Mouse (Mus musculus): ENCODE measurements around the gene Cep170b.

Cep170b gene

DNA sequence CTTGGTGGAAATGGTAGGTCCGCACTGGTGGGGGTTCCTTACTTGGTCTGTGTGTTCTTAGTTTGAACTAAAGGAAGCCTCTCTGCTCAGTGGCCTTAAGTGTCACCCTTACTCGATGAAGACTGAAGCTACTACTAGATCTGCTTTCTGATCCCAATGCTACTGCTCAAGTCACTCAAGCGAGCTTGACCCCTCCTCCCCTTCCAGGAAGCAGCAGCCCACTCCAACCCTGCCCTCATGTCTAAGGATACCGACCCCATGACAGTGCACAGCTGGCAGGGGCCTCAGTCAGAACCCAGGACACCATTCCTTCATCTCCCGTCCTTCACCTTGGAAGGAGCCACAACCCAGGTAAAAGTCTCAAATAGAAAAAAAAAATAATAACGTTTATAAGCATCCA lies at the start of gene Cep170b:
Cep170b (plus strand) TSS at position 240 of the 400 bp plus-strand sequence.
- DNase-seq, result peak in 1 of 2 experiments; percentile 68

DNA sequence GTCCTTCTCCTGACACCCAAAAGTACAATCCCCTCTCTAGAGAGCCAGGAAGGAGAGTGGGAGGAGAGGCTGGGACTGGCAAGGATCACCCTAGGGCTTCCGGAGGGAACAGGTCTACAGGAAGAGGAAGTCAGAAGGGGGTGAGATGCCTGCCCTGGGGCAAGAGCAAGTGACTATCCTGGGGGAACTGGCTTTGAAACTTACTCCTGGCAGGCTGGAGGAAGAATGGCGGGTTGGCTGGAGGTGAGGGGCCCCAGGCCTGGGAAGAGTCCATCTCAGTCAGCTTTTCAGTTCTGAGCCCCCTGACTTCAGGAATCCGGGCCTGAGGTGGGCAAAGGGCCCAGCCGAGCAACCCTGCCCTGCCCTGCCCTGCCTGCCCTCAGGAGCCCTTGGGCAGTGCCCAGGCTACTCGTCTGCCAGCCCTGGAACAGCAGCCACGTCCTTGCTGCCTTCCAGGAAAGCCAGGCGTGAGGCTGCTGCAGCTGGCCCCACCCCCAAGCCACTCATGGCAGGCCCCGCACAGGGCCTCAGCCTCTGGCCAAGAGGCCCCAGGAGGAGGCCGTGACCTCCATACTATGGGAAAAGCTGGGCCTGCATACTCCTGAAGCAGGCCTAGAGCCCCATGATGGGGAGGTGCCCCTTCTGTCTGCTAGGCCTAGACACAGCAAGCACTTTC lies 49.4 kb upstream of the Cep170b start:
- DNase-seq, result peak in 1 of 2 experiments; percentile 59

DNA sequence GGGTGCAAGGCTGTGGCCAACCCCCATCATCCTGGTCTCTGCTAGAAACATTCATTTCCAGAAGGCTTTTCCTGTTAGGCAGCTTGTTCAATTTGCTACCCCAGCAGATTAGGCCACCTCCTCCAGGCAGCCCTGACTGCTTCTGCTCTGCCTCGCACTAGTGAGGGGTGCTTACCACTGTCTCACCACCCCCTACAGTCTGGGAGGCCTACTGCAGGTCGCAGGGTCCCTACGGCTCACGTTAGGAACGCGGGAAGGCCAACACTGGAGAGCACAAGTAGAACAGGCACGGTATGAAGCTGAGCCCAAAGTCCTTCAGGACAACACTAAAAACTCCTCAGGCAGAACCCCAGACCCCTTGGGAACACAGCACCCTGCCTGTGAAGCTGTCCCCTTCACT lies 48.4 kb upstream of the Cep170b start:
- DNase-seq, result peak in 1 of 2 experiments; percentile 47

DNA sequence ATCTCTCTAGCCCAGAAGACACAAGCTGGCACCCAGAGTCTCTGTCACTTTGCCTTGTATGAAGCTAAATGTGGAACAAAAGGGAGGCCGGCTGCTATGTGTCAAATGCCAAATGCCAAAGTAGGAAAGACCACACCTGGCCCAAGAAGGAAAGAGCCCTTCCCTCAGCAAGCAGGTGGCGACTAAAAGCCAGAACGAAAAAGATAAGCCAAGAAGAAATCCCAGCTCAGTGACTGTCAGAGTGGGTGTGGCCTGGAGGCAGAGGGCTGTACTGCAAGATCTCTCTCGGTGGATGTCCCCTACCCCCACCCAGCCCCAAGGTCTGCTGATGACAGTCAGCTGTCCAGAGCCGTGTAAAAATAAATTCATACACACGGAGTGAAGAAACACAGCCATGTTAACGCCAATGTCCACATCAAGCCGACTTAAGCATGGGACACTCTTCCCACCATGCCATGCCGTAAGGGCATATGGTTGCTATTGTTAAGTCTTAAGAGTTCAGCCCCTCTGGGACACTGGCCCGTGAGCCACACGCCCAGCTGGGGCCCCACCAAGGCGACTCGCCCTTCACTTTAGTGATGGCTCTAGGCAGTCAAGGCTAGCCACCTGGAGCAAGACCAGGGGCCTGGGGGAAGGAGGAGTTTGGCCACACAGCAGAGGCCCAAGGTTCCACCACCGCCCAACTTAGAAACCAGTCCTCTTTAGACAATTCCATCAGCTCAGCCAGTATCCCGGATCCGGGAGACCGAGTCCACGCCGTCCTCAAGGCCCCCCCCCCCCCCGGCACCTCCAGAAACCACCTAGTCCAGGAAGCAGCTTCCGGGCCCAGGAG lies 47.3 kb upstream of the Cep170b start:
- DNase-seq, result peak in 1 of 2 experiments; percentile 40

DNA sequence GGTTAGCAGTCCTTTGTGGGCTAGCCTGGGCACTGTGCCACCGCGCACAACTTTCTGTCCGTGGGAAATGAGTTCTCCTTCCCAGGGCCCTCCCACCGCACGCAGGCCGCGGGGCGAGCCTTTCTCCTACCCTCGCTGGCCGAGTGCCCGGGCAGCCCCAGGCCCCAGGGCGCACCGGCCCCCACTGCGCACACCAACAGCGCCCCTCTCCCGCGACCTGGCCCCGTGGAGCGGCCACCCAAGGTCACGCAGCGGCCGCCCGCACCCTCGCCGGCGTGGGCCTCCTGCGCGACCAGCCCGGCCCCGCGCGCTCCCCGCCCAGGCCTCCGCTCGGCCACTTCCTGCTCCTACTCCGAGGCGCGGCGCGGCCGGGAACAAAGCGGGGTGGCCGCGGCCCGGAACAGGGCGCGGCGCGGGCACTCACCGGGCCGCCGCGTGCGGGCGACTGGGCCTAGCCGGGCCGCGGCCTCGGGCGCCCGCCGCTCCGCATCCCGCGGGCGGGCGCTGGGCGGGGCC lies 46.6 kb upstream of the Cep170b start:
- peak; percentile 48 to 78 for DNase-seq

DNA sequence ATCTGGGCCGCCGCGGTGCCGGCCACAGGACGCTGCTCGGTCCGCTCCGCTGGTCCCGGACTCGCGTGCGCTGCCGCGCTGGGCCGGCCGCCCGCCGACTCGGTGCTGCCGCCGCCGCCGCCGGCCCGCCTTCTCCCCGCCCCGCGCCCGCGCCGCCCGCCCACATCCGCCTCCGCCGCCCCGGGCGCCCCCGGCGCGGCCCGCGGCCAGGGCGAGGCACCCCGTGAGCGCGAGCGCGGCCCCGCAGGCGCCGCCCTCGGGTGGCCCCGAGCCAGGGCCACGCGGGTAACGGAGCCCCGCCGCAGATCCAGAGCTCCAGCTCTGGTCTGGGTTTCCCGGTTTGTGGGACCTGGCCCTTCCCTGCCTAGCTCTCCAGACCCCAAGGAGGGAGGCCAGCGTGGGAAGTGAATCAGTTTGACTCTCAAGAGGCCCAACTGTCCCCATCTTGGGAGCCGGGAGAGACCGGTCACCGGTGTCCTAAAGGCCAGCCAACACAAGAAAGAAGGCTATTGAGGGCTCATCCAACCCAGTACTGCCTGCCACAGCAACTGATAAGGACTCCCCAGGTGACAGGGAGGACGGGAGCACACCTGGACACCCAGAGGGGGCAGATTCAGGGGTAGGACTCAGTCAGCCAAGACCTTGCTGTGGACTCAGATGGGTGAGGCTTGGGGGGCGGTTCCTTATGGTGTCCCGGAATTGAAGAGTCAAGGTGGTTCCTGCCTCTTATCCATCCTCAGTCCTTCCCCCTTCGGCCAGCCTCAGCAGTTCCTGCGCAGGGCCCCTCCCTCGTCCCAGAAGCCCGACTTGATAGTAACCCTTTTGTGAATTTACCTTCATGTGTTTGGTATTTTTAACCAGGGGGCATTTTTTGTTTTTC lies 45.9 kb upstream of the Cep170b start, which contains the start of gene Akt1:
Akt1 (minus strand) TSS at position 753 of the 880 bp plus-strand sequence.
- peak; percentile 55 to 79 for DNase-seq

DNA sequence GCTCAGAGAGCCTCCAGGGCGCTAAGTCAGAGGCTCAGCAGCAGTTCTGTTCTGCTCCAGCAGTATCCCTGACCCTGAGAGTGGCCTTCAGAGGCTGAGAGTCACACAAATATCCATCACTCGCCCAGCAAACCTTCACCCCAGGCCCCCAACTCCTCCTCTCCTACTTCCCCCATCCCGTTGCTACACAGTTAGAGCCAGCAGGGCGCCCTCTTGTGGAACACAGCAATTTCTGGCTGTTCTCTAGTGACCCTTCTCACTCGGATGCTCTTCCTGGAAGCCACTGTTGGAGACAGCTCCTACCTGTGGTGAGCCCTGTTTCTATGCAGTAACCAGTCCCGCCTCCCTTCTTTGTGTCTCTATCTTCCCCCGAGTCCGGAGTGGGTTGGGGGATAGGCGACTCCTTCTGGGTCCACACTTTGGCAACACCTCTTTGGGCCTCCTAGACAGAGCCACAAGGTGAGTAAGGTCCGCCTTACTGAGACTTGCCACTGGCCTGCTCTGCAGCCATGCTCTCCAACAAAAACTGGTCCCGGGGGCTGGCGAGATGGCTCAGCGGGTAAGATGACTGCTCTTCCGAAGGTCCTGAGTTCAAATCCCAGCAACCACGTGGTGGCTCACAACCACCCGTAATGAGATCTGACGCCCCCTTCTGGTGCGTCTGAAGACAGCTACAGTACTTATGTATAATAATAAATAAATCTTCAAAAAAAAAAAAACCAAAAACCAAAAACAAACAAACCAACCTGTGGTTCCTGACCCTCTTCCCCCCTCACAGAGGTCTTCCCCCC lies 44.8 kb upstream of the Cep170b start:
- peak; percentile 86 to 91 for DNase-seq

DNA sequence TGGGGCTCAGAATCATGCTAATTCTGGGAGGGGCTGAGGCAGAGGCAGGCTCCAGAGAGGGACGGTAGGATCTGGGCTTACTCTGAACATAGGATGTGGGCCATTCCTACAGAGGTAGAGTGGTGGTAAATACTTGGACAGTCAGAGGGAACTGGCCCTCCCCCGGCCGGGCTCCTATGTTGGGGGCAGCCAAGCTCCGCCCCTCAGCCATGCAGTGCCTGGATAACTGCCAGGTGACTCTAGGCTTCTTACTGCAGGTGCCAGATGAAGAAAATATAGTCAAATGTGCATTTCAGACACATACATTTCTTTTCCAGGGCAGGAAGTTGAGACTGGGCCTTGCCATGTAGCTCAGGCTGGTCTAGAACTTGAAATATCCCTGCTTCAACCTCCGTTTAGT lies 43.2 kb upstream of the Cep170b start:
- no peak for DNase-seq

DNA sequence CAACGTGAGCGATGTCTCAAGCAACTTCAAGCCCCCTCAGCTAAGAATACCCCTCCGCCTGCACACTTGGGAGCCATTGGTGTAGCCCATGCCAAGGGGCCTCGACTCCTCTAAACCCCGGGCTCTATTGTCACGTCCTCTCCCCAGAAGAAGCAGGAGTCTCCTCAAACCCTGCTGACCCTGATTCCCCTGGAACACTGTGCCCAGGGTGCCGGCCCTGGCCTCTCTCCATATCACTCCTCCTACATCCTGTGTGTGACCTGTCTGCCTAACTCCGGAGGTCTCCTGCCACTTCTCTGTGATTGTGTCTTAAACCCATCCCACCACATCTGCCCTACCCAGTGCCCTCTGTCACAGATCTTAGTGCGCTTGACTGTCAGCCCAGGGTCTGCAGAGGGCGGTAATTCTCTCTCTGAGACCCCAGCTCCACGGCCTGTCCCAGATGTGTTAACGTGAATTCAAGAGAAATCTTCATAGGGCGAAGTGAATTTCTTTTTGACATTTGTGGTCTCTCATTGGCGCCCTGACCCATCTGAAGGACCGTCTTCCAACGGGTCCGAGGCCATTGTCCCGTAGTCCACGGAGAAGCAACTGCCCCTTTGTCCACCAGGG lies 42.2 kb upstream of the Cep170b start:
- DNase-seq, result no peak

DNA sequence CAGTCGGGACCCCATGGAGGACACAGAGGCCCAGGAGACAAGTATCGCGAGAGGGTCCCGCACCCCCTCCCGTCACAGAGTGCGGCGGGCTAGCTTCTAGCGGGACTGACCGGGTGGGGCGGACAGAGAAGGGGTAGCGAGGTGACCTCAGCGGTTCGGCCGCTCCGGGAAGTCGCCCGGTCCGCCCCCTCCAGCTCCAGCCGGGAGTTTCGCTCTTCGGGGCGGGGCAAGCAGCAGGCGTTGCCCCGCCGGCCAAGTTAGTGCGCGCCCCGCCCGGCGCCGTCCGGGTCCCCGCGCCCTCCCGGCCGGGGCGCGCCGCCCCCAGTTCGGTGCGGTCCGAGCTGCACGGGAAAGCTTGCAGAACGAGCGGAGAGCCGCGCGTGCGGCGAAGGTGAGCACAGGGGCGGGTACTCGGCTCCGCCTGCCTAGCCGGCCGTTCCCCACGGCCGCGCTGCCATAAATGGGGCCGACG lies 41.7 kb upstream of the Cep170b start, which contains the start of gene Zbtb42:
Zbtb42 (plus strand) TSS at position 274 of the 472 bp plus-strand sequence.
- peak; percentile 68 to 86 for DNase-seq

DNA sequence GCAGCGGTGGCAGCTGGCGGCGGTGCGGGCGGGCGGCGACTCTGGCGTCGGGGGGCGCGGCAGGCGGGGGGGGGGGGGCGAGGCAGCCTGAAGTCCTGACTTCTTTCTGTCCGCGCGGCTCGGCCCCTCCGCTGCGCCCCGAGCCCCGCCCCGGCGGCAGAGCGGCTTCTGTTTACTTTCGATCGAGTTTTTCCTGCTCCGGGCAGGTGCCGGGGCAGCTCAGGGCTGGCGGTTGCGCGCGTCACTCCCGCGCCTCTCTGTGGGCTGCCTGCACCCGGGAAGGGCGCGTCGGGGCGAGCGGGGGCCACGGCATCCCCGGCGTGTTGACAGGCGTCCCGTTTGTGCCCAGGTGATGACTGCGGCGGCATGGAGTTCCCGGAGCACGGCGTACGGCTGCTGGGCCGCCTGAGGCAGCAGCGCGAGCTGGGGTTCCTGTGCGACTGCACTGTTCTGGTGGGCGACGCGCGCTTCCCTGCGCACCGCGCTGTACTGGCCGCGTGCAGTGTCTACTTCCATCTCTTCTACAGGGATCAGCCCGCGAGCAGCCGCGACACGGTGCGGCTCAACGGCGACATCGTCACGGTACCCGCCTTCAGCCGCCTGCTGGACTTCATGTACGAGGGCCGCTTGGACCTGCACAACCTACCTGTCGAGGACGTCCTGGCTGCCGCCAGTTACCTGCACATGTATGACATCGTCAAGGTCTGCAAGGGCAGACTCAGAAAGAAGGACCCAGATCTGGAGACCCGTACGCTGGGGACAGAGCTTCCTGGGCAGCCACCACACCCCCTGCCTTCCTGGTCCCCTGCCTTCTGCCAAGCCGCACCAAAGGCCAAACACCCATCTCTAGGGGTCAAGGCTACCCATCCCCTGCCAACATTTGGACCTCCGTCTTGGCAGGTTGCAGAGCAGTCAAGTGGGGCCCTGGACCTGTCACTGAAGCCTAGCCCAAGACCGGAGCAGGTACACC lies 40.9 kb upstream of the Cep170b start:
- peak; percentile 36 to 72 for DNase-seq

DNA sequence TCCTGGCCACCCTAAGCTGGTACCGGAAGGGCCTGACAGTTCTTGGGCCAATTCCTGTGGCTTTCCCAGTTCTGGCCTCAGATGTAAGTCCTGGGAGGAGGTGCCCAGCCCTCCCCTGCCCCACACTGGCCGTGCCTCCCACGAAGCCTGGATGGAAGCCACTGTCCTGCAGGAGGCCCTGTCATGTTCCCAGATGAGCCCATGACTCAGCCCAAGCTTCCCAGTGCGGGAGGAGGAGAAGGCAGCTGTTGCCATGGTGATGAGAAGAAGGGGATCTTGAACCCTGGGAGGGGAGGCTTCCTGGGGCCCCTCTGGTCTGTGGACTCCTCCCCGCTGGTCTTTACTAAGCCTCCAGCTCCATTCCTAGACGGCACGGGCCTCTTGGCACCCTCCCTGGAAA lies 36.9 kb upstream of the Cep170b start:
- no peak for DNase-seq

DNA sequence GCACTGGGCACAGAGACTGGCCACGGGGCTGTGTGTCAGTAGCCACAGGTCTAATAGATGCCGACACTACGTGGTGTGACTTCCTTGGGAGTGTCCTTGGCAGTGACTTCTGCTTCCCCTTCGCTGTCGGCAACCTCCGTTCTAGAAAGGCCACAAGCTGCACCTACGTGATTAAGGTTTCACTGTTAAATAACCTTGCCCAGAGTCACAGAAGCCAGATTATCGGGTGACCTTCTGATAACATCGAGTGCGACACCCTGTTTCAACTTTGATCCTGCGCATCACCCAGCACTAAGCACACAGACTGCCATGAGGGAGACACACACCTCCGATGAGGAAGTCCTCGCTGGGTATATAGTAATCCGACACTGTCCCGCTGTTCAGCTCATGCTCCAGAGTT lies 31.8 kb upstream of the Cep170b start:
- no peak for DNase-seq

DNA sequence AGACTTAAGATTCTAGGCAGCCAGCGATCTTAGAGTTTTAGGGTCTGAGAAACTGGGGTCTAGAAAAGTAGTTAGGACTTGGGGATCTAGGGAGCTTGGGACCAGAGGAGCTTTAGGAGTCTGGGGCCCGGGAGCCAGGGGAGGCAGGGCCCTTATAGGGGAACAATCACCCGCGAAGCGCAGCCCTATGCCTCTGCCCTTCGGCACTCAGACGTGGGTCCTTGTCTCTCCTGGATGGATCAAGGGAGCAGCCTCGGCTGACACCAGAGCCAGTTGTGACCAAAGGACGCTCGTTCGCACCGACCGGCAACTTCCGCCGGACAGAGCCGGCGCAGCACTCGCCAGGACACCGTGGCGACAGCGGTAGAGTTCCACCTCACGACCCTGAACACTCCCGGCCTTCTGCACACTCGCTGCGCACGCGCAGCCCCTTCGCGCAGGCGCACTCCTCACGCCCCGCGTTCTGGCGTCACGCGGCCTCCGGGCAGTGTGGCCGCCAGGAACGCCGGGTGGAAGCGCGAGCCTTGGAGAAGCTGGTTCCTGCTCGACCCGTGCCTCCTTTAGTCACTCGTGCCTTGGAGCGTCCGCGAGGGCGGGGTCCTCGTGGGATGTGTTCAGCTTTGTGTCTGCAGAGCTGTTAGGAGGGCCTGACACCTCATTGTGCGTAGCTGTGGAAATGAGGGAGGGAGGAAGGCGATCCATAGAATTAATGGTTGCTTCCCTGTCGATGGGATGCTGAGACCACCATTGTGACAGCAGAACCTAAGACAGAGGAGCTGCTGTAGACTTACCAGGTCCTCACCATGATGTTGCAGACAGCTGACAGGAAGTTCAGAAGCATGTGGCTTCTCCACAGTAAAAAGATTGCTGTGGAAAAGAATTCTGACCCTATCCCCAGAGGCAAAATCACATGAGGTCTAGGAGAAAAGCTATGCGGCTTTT lies 26.8 kb upstream of the Cep170b start:
- DNase-seq, result peak; percentile 93 to 96

DNA sequence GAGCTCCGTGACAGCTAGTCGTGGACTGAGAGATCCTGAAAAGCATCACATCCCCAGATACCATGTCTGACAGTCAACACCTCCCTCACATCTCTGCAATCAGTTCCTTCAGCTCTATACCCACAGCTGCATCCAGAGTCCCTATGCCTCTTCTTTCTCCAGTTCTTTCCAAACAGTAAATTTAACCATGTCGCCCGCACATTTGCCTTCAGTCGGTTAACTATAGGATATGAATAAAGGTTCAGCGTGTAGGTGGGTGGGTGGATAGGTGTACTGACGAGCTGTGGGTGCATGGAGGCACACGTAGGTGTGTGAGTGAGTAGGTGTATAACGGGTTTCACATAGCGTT lies 26.2 kb upstream of the Cep170b start:
- no peak for DNase-seq

DNA sequence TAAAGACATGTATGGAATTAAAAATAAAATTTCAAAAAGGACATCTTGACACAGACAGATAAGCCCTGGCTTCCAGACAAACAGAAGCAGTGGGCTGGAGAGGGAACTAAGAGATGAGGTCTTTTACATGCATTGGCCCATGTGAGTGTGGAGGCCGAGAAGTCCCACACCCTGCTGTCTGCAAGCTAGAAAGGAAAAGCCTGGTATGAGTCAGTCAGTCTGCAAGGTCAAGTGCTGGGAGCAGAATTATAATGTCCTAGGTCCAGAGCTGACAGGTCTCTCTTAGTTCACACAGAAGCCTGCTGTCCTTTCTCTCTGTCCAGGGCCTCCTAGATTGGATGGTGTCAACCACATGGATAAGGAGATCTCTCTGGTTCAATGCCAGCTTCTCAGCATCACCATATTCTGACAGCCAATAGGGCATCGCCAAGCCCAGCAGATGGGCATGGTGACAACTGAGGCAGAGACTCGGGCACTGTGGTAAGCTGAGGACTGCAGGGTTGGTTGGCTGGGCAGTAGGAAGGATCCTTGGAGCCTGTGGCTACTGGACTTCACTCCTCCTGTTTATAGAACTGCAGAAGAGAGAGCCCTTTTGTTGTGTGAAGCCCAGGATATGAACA lies 23.3 kb upstream of the Cep170b start:
- DNase-seq, result no peak

DNA sequence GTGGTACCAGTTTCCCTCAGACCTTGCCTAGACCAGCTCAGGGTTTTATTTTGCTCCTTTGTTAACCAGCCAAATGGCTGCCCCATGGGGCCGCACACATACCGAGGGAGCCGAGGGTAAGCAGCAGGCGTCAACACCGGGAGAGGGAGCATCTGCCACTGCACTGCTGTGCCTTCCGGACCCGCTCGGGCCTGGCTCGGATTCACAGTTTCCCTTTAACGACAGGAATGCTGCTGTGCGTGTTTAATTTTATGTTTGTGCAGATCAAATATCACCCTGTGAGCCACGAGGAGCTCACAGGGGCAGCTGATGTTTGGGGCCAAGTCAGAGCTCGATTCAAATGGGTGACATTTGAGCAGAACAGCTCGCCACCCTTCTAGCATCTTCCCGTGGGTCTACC lies 19.7 kb upstream of the Cep170b start:
- DNase-seq, result no peak
